Mouse (Mus musculus) liver, postnatal 0 days (tissue): ENCODE measurements around the gene Plekhm3. TPM values are rescaled to one million over a fixed set of nuclear protein-coding genes. Genes with fewer than 3 reads are reported as not detected.

Experiments
- ATAC-seq: fragments of 200-750 bp; cut with Nextera tagmentation; 2 replicates; pipeline ENCODE4 v1.8.0; 2017; ENCODE audit warnings: mild to moderate bottlenecking, moderate library complexity
- DNase-seq: peaks from one replicate; pipeline ENCODE4 v3.0.0-alpha.2; 2016
- H3K27ac ChIP-seq: fragments of 300-500 bp; sonication (generic); 2 replicates; pipeline ENCODE4 v1.5.1; 2014; ENCODE audit warnings: antibody characterized with exemption, moderate library complexity, mild to moderate bottlenecking, low read depth
- H3K27me3 ChIP-seq: fragments of 300-500 bp; sonication (generic); 2 replicates; pipeline ENCODE4 v1.6.1; 2014; ENCODE audit warnings: low read length, control low read depth, mixed read lengths; ENCODE audit not compliant: insufficient read depth
- H3K36me3 ChIP-seq: fragments of 300-500 bp; sonication (generic); replicated peaks from 2 replicates; pipeline ENCODE4 v1.6.1; 2014; ENCODE audit warnings: mild to moderate bottlenecking, control low read depth, low read length, moderate library complexity, mixed read lengths; ENCODE audit not compliant: insufficient read depth
- H3K4me1 ChIP-seq: fragments of 300-500 bp; sonication (generic); 2 replicates; pipeline ENCODE4 v1.6.1; 2014; ENCODE audit warnings: antibody characterized with exemption, mild to moderate bottlenecking, control low read depth; ENCODE audit not compliant: insufficient read depth
- H3K4me2 ChIP-seq: fragments of 300-500 bp; sonication (generic); 2 replicates; pipeline ENCODE4 v1.6.1; 2014; ENCODE audit warnings: low read depth, mild to moderate bottlenecking, low read length, moderate library complexity, mixed read lengths
- H3K4me3 ChIP-seq: fragments of 300-500 bp; sonication (generic); 2 replicates; pipeline ENCODE4 v1.5.1; 2014; ENCODE audit warnings: low read depth, low read length
- H3K9ac ChIP-seq: fragments of 300-500 bp; sonication (generic); replicated peaks from 2 replicates; pipeline ENCODE4 v1.6.1; 2014; ENCODE audit warnings: mild to moderate bottlenecking, moderate library complexity
- H3K9me3 ChIP-seq: fragments of 300-500 bp; sonication (generic); 2 replicates; pipeline ENCODE4 v1.6.1; 2016; ENCODE audit warnings: mild to moderate bottlenecking, control low read depth, low read length, mixed read lengths
- CTCF ChIP-seq: sonication (generic); IDR thresholded peaks from 2 replicates; pipeline ENCODE4 v1.5.1; 2016; ENCODE audit warnings: antibody characterized with exemption, low read depth
- EP300 ChIP-seq: IDR thresholded peaks from 2 replicates; pipeline ENCODE4 v1.6.1; 2016; ENCODE audit warnings: antibody characterized with exemption, low read depth, mild to moderate bottlenecking
- WGBS: fragments of 180-500 bp; shearing (Covaris S2); extraction: QIAGEN DNeasy Blood & Tissue Kit; methylation state at CpG from one replicate; pipeline ENCODE4 v1.1.7; 2014; ENCODE audit not compliant: insufficient replicate concordance; 5-methylcytosine and 5-hydroxymethylcytosine counted together
- polyA plus RNA-seq: library from polyadenylated mRNA; unstranded; fragments of >200 nt; fragmentation: Nextera tagmentation; extraction: Ambion mirVana; gene quantifications from 2 replicates; pipeline ENCODE4 v1.2.1, GENCODE M21; 2015

Plekhm3 gene
- polyA plus RNA-seq, 1 experiment from 2014 or later = 1.4 TPM

GRCm38 (mm10) chr1:64738661-64739082 is 218.0 kb downstream of the Plekhm3 start:
- H3K4me2 ChIP-seq = peak overlapping the region; percentile 99
- peak overlapping the region; percentile 62 for H3K9ac ChIP-seq
- no peaks in the 10 kb centered on the region for H3K9me3 ChIP-seq
- TF ChIP-seq CTCF (0 out of 2 replicates have a peak, but pooled peaks have one; percentile 28), EP300 (no peak)
- H3K4me1 ChIP-seq = peaks cover 43% of the 10 kb centered on the region
- peak overlapping the region; percentile 88 for H3K4me3 ChIP-seq
- ATAC-seq (no peak), DNase-seq (peak; percentile 62)
- peaks cover 8% of the 10 kb centered on the region; the same call in 1 of the 2 replicates for H3K36me3 ChIP-seq
- H3K27ac ChIP-seq = peak overlapping the region; percentile 86
- 1% methylated on average over 14 of the region's 14 CpGs for WGBS
- peaks cover 10% of the 10 kb centered on the region for H3K27me3 ChIP-seq

GRCm38 (mm10) chr1:64738180-64738555 is 218.5 kb downstream of the Plekhm3 start:
- Histone ChIP-seq H3K9ac (peak overlapping the region; percentile 62), H3K36me3 (peaks cover 8% of the 10 kb centered on the region; the same call in 1 of the 2 replicates), H3K9me3 (no peaks in the 10 kb centered on the region), H3K27ac (peak overlapping the region; percentile 86), H3K4me3 (peak overlapping the region; percentile 88), H3K27me3 (peaks cover 10% of the 10 kb centered on the region), H3K4me2 (peak overlapping the region; percentile 99), H3K4me1 (peaks cover 46% of the 10 kb centered on the region)
- DNase-seq (no peak), ATAC-seq (peak; percentile 46)
- under 1% methylated on average over 11 of the region's 11 CpGs for WGBS
- TF ChIP-seq CTCF (no peak), EP300 (no peak)

- Histone ChIP-seq H3K4me3 (peak within 1 kb of the TSS; percentile 88), H3K4me1 (peaks cover 51% of the 10 kb centered on the region), H3K27me3 (peaks cover 10% of the 10 kb centered on the region), H3K9me3 (no peaks in the 10 kb centered on the region), H3K36me3 (peaks cover 8% of the 10 kb centered on the region; the same call in 1 of the 2 replicates), H3K4me2 (peak within 1 kb of the TSS; percentile 99), H3K27ac (peak within 1 kb of the TSS; percentile 86), H3K9ac (peak within 1 kb of the TSS; percentile 80)
- TF ChIP-seq CTCF (peak; percentile 55), EP300 (0 out of 2 replicates have a peak, but pooled peaks have one; percentile 48)
- under 1% methylated on average over 26 of the region's 73 CpGs for WGBS
- peak; percentile 92 for ATAC-seq
- peak; percentile 98 for DNase-seq
These were observed 219.0 kb downstream of the Plekhm3 start, which contains the start of gene Fzd5 for GRCm38 (mm10) chr1:64737502-64738179. TSS of gene Fzd5 (minus strand) at chr1:64737751.

- Histone ChIP-seq H3K4me2 (peak overlapping the region; percentile 99), H3K9me3 (no peaks in the 10 kb centered on the region), H3K27me3 (peaks cover 10% of the 10 kb centered on the region), H3K4me1 (peaks cover 52% of the 10 kb centered on the region), H3K36me3 (peaks cover 8% of the 10 kb centered on the region; the same call in 1 of the 2 replicates), H3K4me3 (peak overlapping the region; percentile 88), H3K9ac (peak overlapping the region; percentile 80), H3K27ac (peak overlapping the region; percentile 75)
- ATAC-seq (no peak), DNase-seq (no peak)
- TF ChIP-seq EP300 (no peak), CTCF (no peak)
- WGBS = under 1% methylated on average over 42 of the region's 56 CpGs
These were observed 219.7 kb downstream of the Plekhm3 start for GRCm38 (mm10) chr1:64736681-64737501.

Other genes with a start within 250 kb of the Plekhm3 start
- 0.94 and 0.99 TPM in 2 replicates for gene Fzd5, start 219.1 kb downstream of the Plekhm3 start, polyA plus RNA-seq
- gene Akr1cl, start 75.9 kb upstream of the Plekhm3 start, polyA plus RNA-seq = not detected in 2 replicates
- not detected in 2 replicates for gene Cryge, start 94.3 kb upstream of the Plekhm3 start, polyA plus RNA-seq
- not detected in 2 replicates for gene Crygd, start 106.6 kb upstream of the Plekhm3 start, polyA plus RNA-seq
- gene Crygc, start 116.9 kb upstream of the Plekhm3 start, polyA plus RNA-seq = not detected in 2 replicates
- not detected in 2 replicates for gene Crygb, start 125.5 kb upstream of the Plekhm3 start, polyA plus RNA-seq
- gene Cryga, start 146.5 kb upstream of the Plekhm3 start, polyA plus RNA-seq = not detected in 2 replicates
- not detected in 2 replicates for gene Gm28845, start 162.7 kb upstream of the Plekhm3 start, polyA plus RNA-seq
- 0.12 and 0.19 TPM in 2 replicates for gene D630023F18Rik, start 166.4 kb upstream of the Plekhm3 start, polyA plus RNA-seq
- gene Idh1, start 229.7 kb upstream of the Plekhm3 start, polyA plus RNA-seq = 120 and 121 TPM in 2 replicates
- gene Pikfyve, start 229.9 kb upstream of the Plekhm3 start, polyA plus RNA-seq = 3.4 and 3.6 TPM in 2 replicates